Mouse (Mus musculus) embryonic facial prominence, embryonic 14.5 days (tissue): Measurements from ENCODE around the gene Katnb1. TPM values are rescaled to one million over a fixed set of nuclear protein-coding genes. Genes with fewer than 3 reads are reported as not detected.

Experiments used
- ATAC-seq: fragments of 200-750 bp; cut with Nextera tagmentation; 2 replicates; pipeline ENCODE4 v1.8.0; 2017; ENCODE audit warnings: low read depth, moderate number of reproducible peaks, moderate TSS enrichment
- DNase-seq: peaks from one replicate; pipeline ENCODE4 v3.0.0-alpha.2; 2015; ENCODE audit warnings: low spot score
- H3K27ac ChIP-seq: fragments of 300-500 bp; sonication (generic); replicated peaks from 2 replicates; pipeline ENCODE4 v1.5.1; 2014; ENCODE audit warnings: low read depth, mild to moderate bottlenecking, low read length, moderate library complexity
- H3K27me3 ChIP-seq: fragments of 300-500 bp; sonication (generic); replicated peaks from 2 replicates; pipeline ENCODE4 v1.6.1; 2014; ENCODE audit warnings: low read length; ENCODE audit not compliant: control insufficient read depth, insufficient read depth
- H3K36me3 ChIP-seq: fragments of 300-500 bp; sonication (generic); 2 replicates; pipeline ENCODE4 v1.6.1; 2014; ENCODE audit warnings: low read length, mixed read lengths; ENCODE audit not compliant: control insufficient read depth, insufficient read depth
- H3K4me1 ChIP-seq: fragments of 300-500 bp; sonication (generic); 2 replicates; pipeline ENCODE4 v1.6.1; 2014; ENCODE audit warnings: antibody characterized with exemption, low read length; ENCODE audit not compliant: control insufficient read depth, insufficient read depth
- H3K4me2 ChIP-seq: fragments of 300-500 bp; sonication (generic); 2 replicates; pipeline ENCODE4 v1.6.1; 2014; ENCODE audit warnings: low read depth, mild to moderate bottlenecking, low read length, moderate library complexity, mixed read lengths
- H3K4me3 ChIP-seq: fragments of 300-500 bp; sonication (generic); 2 replicates; pipeline ENCODE4 v1.5.1; 2014; ENCODE audit warnings: low read depth, mild to moderate bottlenecking, low read length
- H3K9ac ChIP-seq: fragments of 300-500 bp; sonication (generic); 2 replicates; pipeline ENCODE4 v1.6.1; 2014; ENCODE audit warnings: low read depth, mild to moderate bottlenecking, low read length, moderate library complexity, mixed read lengths
- H3K9me3 ChIP-seq: fragments of 300-500 bp; sonication (generic); 2 replicates; pipeline ENCODE4 v1.6.1; 2016; ENCODE audit warnings: low read length; ENCODE audit not compliant: control insufficient read depth
- WGBS: fragments of 180-500 bp; shearing (Covaris S2); extraction: QIAGEN DNeasy Blood & Tissue Kit; methylation state at CpG from one replicate; pipeline ENCODE4 v1.1.7; 2014; 5-methylcytosine and 5-hydroxymethylcytosine counted together
- polyA plus RNA-seq: library from polyadenylated mRNA; unstranded; fragments of >200 nt; fragmentation: Nextera tagmentation; extraction: Ambion mirVana; gene quantifications from 2 replicates; pipeline ENCODE4 v1.2.1, GENCODE M21; 2014

Gene Katnb1
- polyA plus RNA-seq, 1 experiment from 2014 or later = 18.6 TPM

GRCm38 (mm10) chr8:95078055-95078454 lies 2.9 kb upstream of the Katnb1 start:
- Histone ChIP-seq H3K9ac (no peak overlapping the region), H3K4me3 (no peak overlapping the region), H3K27me3 (no peaks in the 10 kb centered on the region), H3K9me3 (no peaks in the 10 kb centered on the region), H3K36me3 (no peaks in the 10 kb centered on the region; the same call in 1 of the 2 replicates), H3K27ac (no peak overlapping the region), H3K4me2 (no peak overlapping the region), H3K4me1 (peaks cover 6% of the 10 kb centered on the region; the same call in 1 of the 2 replicates)
- ATAC-seq = no peak
- DNase-seq = no peak
- WGBS = 90% methylated on average over 3 of the region's 3 CpGs

GRCm38 (mm10) chr8:95079305-95079704 lies 1.7 kb upstream of the Katnb1 start:
- no peak overlapping the region for H3K4me2 ChIP-seq
- DNase-seq = no peak
- H3K9ac ChIP-seq = no peak overlapping the region
- peaks cover 6% of the 10 kb centered on the region; the same call in 1 of the 2 replicates for H3K4me1 ChIP-seq
- no peaks in the 10 kb centered on the region for H3K9me3 ChIP-seq
- H3K36me3 ChIP-seq = peaks cover 9% of the 10 kb centered on the region; the same call in 1 of the 2 replicates
- no peak overlapping the region for H3K27ac ChIP-seq
- H3K4me3 ChIP-seq = no peak overlapping the region
- H3K27me3 ChIP-seq = no peaks in the 10 kb centered on the region
- no peak for ATAC-seq
- WGBS = 82% methylated on average over 4 of the region's 4 CpGs

- Histone ChIP-seq H3K4me1 (peaks cover 6% of the 10 kb centered on the region; the same call in 1 of the 2 replicates), H3K27ac (peak overlapping the region; percentile 72), H3K27me3 (no peaks in the 10 kb centered on the region), H3K9ac (peak overlapping the region; percentile 84), H3K9me3 (no peaks in the 10 kb centered on the region), H3K4me3 (peak overlapping the region; percentile 84), H3K36me3 (peaks cover 25% of the 10 kb centered on the region; the same call in 1 of the 2 replicates), H3K4me2 (peak overlapping the region; percentile 85)
- DNase-seq (no peak), ATAC-seq (no peak)
- WGBS = 4% methylated on average over 11 of the region's 11 CpGs
These were observed 664 bp downstream of the Katnb1 start for GRCm38 (mm10) chr8:95081650-95082049.

- Histone ChIP-seq H3K4me3 (no peak overlapping the region), H3K9me3 (no peaks in the 10 kb centered on the region), H3K4me2 (no peak overlapping the region), H3K36me3 (peaks cover 46% of the 10 kb centered on the region), H3K27ac (no peak overlapping the region), H3K9ac (no peak overlapping the region), H3K27me3 (no peaks in the 10 kb centered on the region), H3K4me1 (peaks cover 6% of the 10 kb centered on the region; the same call in 1 of the 2 replicates)
- ATAC-seq (no peak), DNase-seq (no peak)
- WGBS = 88% methylated on average over 4 of the region's 4 CpGs
These were observed 3.3 kb downstream of the Katnb1 start for GRCm38 (mm10) chr8:95084261-95084660.

- H3K4me1 ChIP-seq = peaks cover 6% of the 10 kb centered on the region; the same call in 1 of the 2 replicates
These were observed 3.9 kb downstream of the Katnb1 start for GRCm38 (mm10) chr8:95084744-95085431.

GRCm38 (mm10) chr8:95085432-95086141 lies 4.6 kb downstream of the Katnb1 start:
- Histone ChIP-seq H3K27ac (no peak overlapping the region), H3K4me3 (no peak overlapping the region), H3K4me1 (peaks cover 6% of the 10 kb centered on the region; the same call in 1 of the 2 replicates), H3K36me3 (peaks cover 59% of the 10 kb centered on the region), H3K4me2 (no peak overlapping the region), H3K27me3 (no peaks in the 10 kb centered on the region), H3K9me3 (no peaks in the 10 kb centered on the region), H3K9ac (no peak overlapping the region)
- 91% methylated on average over 7 of the region's 7 CpGs for WGBS
- DNase-seq (no peak), ATAC-seq (no peak)

More at GRCm38 (mm10) chr8:95084744-95085431, 3.9 kb downstream of the Katnb1 start:
- H3K27me3 ChIP-seq = no peaks in the 10 kb centered on the region
- H3K9ac ChIP-seq = no peak overlapping the region
- H3K4me2 ChIP-seq = no peak overlapping the region
- ATAC-seq (no peak), DNase-seq (peak; percentile 16)
- H3K9me3 ChIP-seq = no peaks in the 10 kb centered on the region
- H3K36me3 ChIP-seq = peaks cover 52% of the 10 kb centered on the region
- WGBS = 77% methylated on average over 10 of the region's 10 CpGs
- H3K27ac ChIP-seq = no peak overlapping the region
- no peak overlapping the region for H3K4me3 ChIP-seq

GRCm38 (mm10) chr8:95093574-95093973 lies 12.6 kb downstream of the Katnb1 start:
- Histone ChIP-seq H3K27ac (no peak overlapping the region), H3K4me2 (no peak overlapping the region), H3K36me3 (peaks cover 93% of the 10 kb centered on the region), H3K4me1 (no peaks in the 10 kb centered on the region), H3K4me3 (no peak overlapping the region), H3K27me3 (no peaks in the 10 kb centered on the region), H3K9ac (no peak overlapping the region), H3K9me3 (no peaks in the 10 kb centered on the region)
- ATAC-seq = no peak
- WGBS = 88% methylated on average over 4 of the region's 4 CpGs
- DNase-seq = no peak

GRCm38 (mm10) chr8:95099009-95099408 lies 18.0 kb downstream of the Katnb1 start:
- DNase-seq = peak; percentile 50
- Histone ChIP-seq H3K4me1 (no peaks in the 10 kb centered on the region), H3K9me3 (no peaks in the 10 kb centered on the region), H3K27ac (no peak overlapping the region), H3K9ac (no peak overlapping the region), H3K4me2 (no peak overlapping the region), H3K4me3 (no peak overlapping the region), H3K36me3 (peaks cover 75% of the 10 kb centered on the region), H3K27me3 (no peaks in the 10 kb centered on the region)
- ATAC-seq = peak; percentile 51
- 16% methylated on average over 5 of the region's 5 CpGs for WGBS
